Mouse (Mus musculus) megakaryocyte, embryonic 14.5 days (primary cell): ENCODE data around the gene Dennd6a. TPM values are rescaled to one million over a fixed set of nuclear protein-coding genes. Genes with fewer than 3 reads are reported as not detected.
"Not testable (repeated sequence)": the region's sequence is repeated elsewhere in the genome, so short reads cannot be mapped to it uniquely, and the experiment has no call there.

Experiments used
- H3K27me3 ChIP-seq: replicated peaks from 2 replicates; pipeline ENCODE3; 2012; ENCODE audit warnings: inconsistent platforms
- H3K36me3 ChIP-seq: replicated peaks from 2 replicates; pipeline ENCODE3; 2012; ENCODE audit warnings: low read length, inconsistent platforms, mixed read lengths
- H3K4me1 ChIP-seq: 2 replicates; pipeline ENCODE4 v1.6.1; 2012; ENCODE audit warnings: inconsistent platforms
- H3K4me3 ChIP-seq: replicated peaks from 2 replicates; pipeline ENCODE3; 2012; ENCODE audit warnings: moderate library complexity, mild to moderate bottlenecking, inconsistent platforms
- H3K9me3 ChIP-seq: 2 replicates; pipeline ENCODE4 v1.6.1; 2012; ENCODE audit warnings: inconsistent platforms
- FLI1 ChIP-seq: IDR thresholded peaks from 2 replicates; pipeline ENCODE4 v1.6.1; 2012; ENCODE audit warnings: low read length, inconsistent platforms, mixed read lengths
- GATA1 ChIP-seq: IDR thresholded peaks from 3 replicates; pipeline ENCODE4 v1.6.1; 2012; ENCODE audit warnings: mixed read lengths, low read length, inconsistent platforms, borderline replicate concordance
- polyA plus RNA-seq: library from polyadenylated mRNA; stranded (reverse); fragments of >175 nt; gene quantifications from 2 replicates; pipeline ENCODE4 v1.2.3, GENCODE M21; 2012; ENCODE audit warnings: low replicate concordance; ENCODE audit not compliant: insufficient read depth

Dennd6a gene
- 0.89 and 1.7 TPM in 2 replicates for polyA plus RNA-seq

GRCm38 (mm10) chr14:26573556-26573955 is at the start of gene Dennd6a:
TSS of gene Dennd6a (plus strand) at chr14:26573856.
- not testable (repeated sequence) for H3K27me3 ChIP-seq, H3K36me3 ChIP-seq, H3K9me3 ChIP-seq, H3K4me3 ChIP-seq
- peaks cover 18% of the 10 kb centered on the region for H3K4me1 ChIP-seq

GRCm38 (mm10) chr14:26525955-26526354 is 47.7 kb upstream of the Dennd6a start:
- Histone ChIP-seq H3K9me3 (no peaks in the 10 kb centered on the region), H3K4me3 (no peak overlapping the region), H3K27me3 (no peaks in the 10 kb centered on the region), H3K4me1 (peaks cover 85% of the 10 kb centered on the region), H3K36me3 (peaks cover 72% of the 10 kb centered on the region)
- no peak for TF ChIP-seq GATA1
- no peak for TF ChIP-seq FLI1

- peak overlapping the region; percentile 38 for H3K4me3 ChIP-seq
- H3K9me3 ChIP-seq, result no peaks in the 10 kb centered on the region
- H3K27me3 ChIP-seq, result no peaks in the 10 kb centered on the region
- H3K4me1 ChIP-seq, result peaks cover 81% of the 10 kb centered on the region
- TF ChIP-seq FLI1 (no peak), GATA1 (no peak)
- H3K36me3 ChIP-seq, result peaks cover 68% of the 10 kb centered on the region
These were observed 45.4 kb upstream of the Dennd6a start for GRCm38 (mm10) chr14:26528296-26528695.

GRCm38 (mm10) chr14:26530350-26530749 is 43.3 kb upstream of the Dennd6a start:
- peaks cover 61% of the 10 kb centered on the region for H3K36me3 ChIP-seq
- peaks cover 71% of the 10 kb centered on the region for H3K4me1 ChIP-seq
- no peaks in the 10 kb centered on the region for H3K27me3 ChIP-seq
- peak overlapping the region; percentile 73 for H3K4me3 ChIP-seq
- no peaks in the 10 kb centered on the region for H3K9me3 ChIP-seq
- TF ChIP-seq GATA1, result no peak
- no peak for TF ChIP-seq FLI1

- Histone ChIP-seq H3K27me3 (no peaks in the 10 kb centered on the region), H3K9me3 (no peaks in the 10 kb centered on the region), H3K4me3 (peak overlapping the region; percentile 88), H3K36me3 (peaks cover 49% of the 10 kb centered on the region), H3K4me1 (peaks cover 60% of the 10 kb centered on the region)
- no peak for TF ChIP-seq FLI1
- TF ChIP-seq GATA1, result no peak
These were observed 42.0 kb upstream of the Dennd6a start for GRCm38 (mm10) chr14:26531410-26532313.

- peak overlapping the region; percentile 99 for H3K4me3 ChIP-seq
- H3K36me3 ChIP-seq, result peaks cover 40% of the 10 kb centered on the region
- TF ChIP-seq FLI1 (no peak), GATA1 (no peak)
- H3K27me3 ChIP-seq, result no peaks in the 10 kb centered on the region
- H3K9me3 ChIP-seq, result no peaks in the 10 kb centered on the region
- peaks cover 49% of the 10 kb centered on the region for H3K4me1 ChIP-seq
These were observed 40.9 kb upstream of the Dennd6a start for GRCm38 (mm10) chr14:26532752-26533151.

- peaks cover 48% of the 10 kb centered on the region for H3K4me1 ChIP-seq
- no peaks in the 10 kb centered on the region for H3K9me3 ChIP-seq
- TF ChIP-seq GATA1 (no peak), FLI1 (no peak)
- peak overlapping the region; percentile 99 for H3K4me3 ChIP-seq
- peaks cover 39% of the 10 kb centered on the region for H3K36me3 ChIP-seq
- no peaks in the 10 kb centered on the region for H3K27me3 ChIP-seq
These were observed 40.4 kb upstream of the Dennd6a start for GRCm38 (mm10) chr14:26533267-26533666.

- peaks cover 33% of the 10 kb centered on the region for H3K36me3 ChIP-seq
- peaks cover 42% of the 10 kb centered on the region for H3K4me1 ChIP-seq
- peak overlapping the region; percentile 99 for H3K4me3 ChIP-seq
- no peaks in the 10 kb centered on the region for H3K27me3 ChIP-seq
- TF ChIP-seq GATA1, result no peak
- TF ChIP-seq FLI1, result no peak
- H3K9me3 ChIP-seq, result no peaks in the 10 kb centered on the region
These were observed 39.6 kb upstream of the Dennd6a start for GRCm38 (mm10) chr14:26533821-26534756.

- peaks cover 24% of the 10 kb centered on the region for H3K36me3 ChIP-seq
- H3K27me3 ChIP-seq, result no peaks in the 10 kb centered on the region
- no peak for TF ChIP-seq FLI1
- peak; percentile 66; the same call in 1 of the 3 replicates for TF ChIP-seq GATA1
- peaks cover 33% of the 10 kb centered on the region for H3K4me1 ChIP-seq
- H3K4me3 ChIP-seq, result peak within 1 kb of the TSS; percentile 99
- H3K9me3 ChIP-seq, result no peaks in the 10 kb centered on the region
These were observed 38.7 kb upstream of the Dennd6a start, which contains the start of gene Slmap for GRCm38 (mm10) chr14:26534757-26535479. TSS of gene Slmap (minus strand) at chr14:26534931.
